Mouse (Mus musculus) hindlimb bud, embryonic 11.5 days (tissue): ENCODE measurements around the gene Tk1.
"Not testable (repeated sequence)": the region's sequence is repeated elsewhere in the genome, so short reads cannot be mapped to it uniquely, and the experiment has no call there.

Source experiments
- DNase-seq: peaks from one replicate; pipeline ENCODE4 v3.0.0-alpha.2; 2012; ENCODE audit warnings: low read depth, low spot score; ENCODE audit errors: extremely low spot score

The Tk1 gene

GRCm38 (mm10) chr11:117792281-117792888 is 33.5 kb downstream of the Tk1 start:
- DNase-seq: no peak

GRCm38 (mm10) chr11:117791441-117791761 is 34.5 kb downstream of the Tk1 start:
- DNase-seq: no peak

GRCm38 (mm10) chr11:117790703-117791440 is 35.0 kb downstream of the Tk1 start:
- no peak for DNase-seq

- DNase-seq: no peak
Measured at GRCm38 (mm10) chr11:117790286-117790685, 35.6 kb downstream of the Tk1 start.

GRCm38 (mm10) chr11:117788481-117788880 is 37.4 kb downstream of the Tk1 start:
- not testable (repeated sequence) for DNase-seq

- no peak for DNase-seq
Measured at GRCm38 (mm10) chr11:117786294-117786693, 39.6 kb downstream of the Tk1 start.

GRCm38 (mm10) chr11:117783683-117784309 is 42.1 kb downstream of the Tk1 start:
- DNase-seq: no peak

- DNase-seq: no peak
Measured at GRCm38 (mm10) chr11:117783089-117783488, 42.8 kb downstream of the Tk1 start.

- no peak for DNase-seq
Measured at GRCm38 (mm10) chr11:117782705-117783034, 43.2 kb downstream of the Tk1 start.

GRCm38 (mm10) chr11:117781993-117782704 is 43.7 kb downstream of the Tk1 start, which contains the start of the genes Tmc8 and Tmc6:
Tmc8 (plus strand) TSS chr11:117782076.
Tmc6 (minus strand) TSS chr11:117782198.
- DNase-seq: no peak

GRCm38 (mm10) chr11:117781199-117781821 is 44.6 kb downstream of the Tk1 start:
- no peak for DNase-seq

GRCm38 (mm10) chr11:117780582-117781111 is 45.2 kb downstream of the Tk1 start:
- DNase-seq: no peak

GRCm38 (mm10) chr11:117780199-117780515 is 45.7 kb downstream of the Tk1 start:
- no peak for DNase-seq

- no peak for DNase-seq
Measured at GRCm38 (mm10) chr11:117779434-117780198, 46.3 kb downstream of the Tk1 start.

- no peak for DNase-seq
Measured at GRCm38 (mm10) chr11:117778851-117779433, 47.0 kb downstream of the Tk1 start.

- DNase-seq: no peak
Measured at GRCm38 (mm10) chr11:117778031-117778430, 47.9 kb downstream of the Tk1 start.

GRCm38 (mm10) chr11:117777111-117777510 is 48.8 kb downstream of the Tk1 start:
- no peak for DNase-seq

- no peak for DNase-seq
Measured at GRCm38 (mm10) chr11:117776085-117776792, 49.7 kb downstream of the Tk1 start.

GRCm38 (mm10) chr11:117775540-117775939 is 50.4 kb downstream of the Tk1 start:
- DNase-seq: no peak
